Mouse (Mus musculus) thymus, postnatal 14 days (tissue): ENCODE measurements around the gene Mlycd.
A peak's percentile ranks its signal among the peaks of the same experiment; 100 is the strongest.

Experiments used
- DNase-seq: peaks from one replicate; pipeline ENCODE4 v3.0.0; 2021

The Mlycd gene

DNA sequence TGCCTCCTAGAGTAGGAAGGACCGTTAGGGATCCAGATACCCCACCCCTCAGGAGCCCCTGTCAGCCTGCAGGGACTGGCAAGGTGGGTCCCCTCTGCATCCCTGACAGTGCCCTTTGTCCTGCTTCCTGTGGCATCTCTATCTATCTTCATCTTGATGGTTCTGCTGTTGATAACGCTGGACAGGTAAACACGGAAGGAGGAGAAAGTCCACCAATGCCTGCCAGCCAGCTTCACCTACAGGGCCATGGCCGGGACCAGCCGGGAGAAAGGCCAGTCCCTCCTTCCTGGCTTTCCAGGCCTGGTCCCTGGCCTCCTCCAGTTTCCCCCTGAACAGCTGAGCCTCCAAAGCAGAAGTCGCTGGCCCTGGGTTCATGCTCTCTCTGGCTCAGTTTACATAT is 39.9 kb downstream of the Mlycd start:
- DNase-seq: no peak

GRCm38 (mm10) chr8:119435527-119435926 is 40.8 kb downstream of the Mlycd start:
- DNase-seq: no peak

GRCm38 (mm10) chr8:119436331-119436730 is 41.7 kb downstream of the Mlycd start:
- no peak for DNase-seq

DNA sequence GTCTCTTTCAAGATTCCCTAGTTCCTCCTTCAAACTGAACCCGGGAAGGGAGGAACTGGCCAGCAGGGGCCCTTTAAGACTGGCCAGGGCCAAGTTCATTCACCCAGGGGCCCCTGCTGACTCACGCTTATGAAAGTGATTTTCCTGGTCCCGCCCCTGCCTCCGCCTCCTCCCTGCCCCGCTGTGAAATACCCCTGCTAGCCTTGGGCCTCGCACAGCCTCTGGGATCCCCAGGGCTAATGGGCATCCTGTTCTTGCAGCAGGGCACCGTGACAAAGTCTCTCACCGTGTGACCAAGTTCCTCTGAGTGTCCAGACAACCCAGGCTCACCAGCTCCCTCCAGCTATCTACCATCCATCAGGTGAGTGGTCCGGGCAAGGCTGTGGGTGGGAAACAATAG is 42.3 kb downstream of the Mlycd start:
- DNase-seq: no peak

- DNase-seq: no peak
Measured at GRCm38 (mm10) chr8:119437506-119437905, 42.8 kb downstream of the Mlycd start.

- no peak for DNase-seq
Measured at GRCm38 (mm10) chr8:119438876-119439275, 44.2 kb downstream of the Mlycd start.

DNA sequence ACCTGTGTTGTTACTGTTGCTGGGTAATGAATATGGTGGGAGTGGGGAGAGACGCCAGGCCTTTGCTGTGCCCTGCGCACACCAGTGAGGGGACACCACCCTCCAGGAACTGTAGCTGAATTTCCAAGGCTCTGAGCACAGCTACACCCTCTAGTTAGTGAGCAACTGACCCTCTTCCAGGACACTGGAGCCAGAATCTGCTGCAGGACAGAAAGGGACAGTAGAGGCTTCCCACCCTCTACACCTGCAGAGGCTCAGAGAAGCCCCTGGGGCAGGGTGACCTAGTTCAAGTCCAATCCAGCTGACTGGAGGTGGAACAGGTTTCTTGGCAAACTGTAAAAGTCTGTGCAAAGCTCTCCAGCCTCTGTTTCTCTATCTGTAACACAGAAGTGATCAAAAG is 44.7 kb downstream of the Mlycd start:
- DNase-seq: no peak

GRCm38 (mm10) chr8:119439893-119440249 is 45.2 kb downstream of the Mlycd start:
- DNase-seq: no peak

DNA sequence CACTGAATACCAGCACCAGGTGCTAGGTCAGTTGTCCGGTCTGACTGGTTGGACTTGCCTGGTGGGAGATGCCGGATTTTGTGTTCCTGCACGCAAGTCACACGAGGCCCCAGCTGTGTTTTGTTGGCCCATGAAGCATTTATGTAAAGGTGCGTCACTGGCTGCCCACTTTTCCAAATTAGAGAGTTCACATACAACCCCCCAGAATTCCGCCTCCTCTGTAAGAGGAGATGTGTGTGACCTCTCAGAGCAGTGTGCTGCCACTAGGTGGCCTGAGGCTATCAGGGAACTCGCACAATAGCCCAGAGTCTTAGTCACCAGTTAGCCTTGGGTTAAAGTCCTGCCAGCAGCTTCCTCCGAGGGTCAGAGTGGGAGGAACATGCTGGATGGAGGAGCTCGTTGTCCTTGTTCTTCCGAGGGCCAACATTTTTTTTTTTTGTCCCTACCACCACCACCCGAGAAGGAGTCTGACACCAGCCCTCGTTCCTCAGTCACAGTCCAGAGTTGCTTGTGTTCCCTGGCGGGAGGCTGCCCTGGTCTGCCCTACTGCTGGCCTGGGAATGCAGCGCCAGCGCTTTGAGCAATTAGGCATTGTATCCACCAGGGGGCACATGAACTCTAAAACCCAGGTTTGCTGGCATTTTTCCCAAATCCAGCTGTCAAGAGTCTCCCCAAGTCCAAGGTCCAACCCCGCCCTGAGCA is 45.7 kb downstream of the Mlycd start:
- DNase-seq: peak; percentile 51

- DNase-seq: no peak
Measured at GRCm38 (mm10) chr8:119440952-119441270, 46.2 kb downstream of the Mlycd start.

- no peak for DNase-seq
Measured at GRCm38 (mm10) chr8:119442013-119442412, 47.3 kb downstream of the Mlycd start.

- DNase-seq: no peak
Measured at GRCm38 (mm10) chr8:119442970-119443369, 48.3 kb downstream of the Mlycd start.

DNA sequence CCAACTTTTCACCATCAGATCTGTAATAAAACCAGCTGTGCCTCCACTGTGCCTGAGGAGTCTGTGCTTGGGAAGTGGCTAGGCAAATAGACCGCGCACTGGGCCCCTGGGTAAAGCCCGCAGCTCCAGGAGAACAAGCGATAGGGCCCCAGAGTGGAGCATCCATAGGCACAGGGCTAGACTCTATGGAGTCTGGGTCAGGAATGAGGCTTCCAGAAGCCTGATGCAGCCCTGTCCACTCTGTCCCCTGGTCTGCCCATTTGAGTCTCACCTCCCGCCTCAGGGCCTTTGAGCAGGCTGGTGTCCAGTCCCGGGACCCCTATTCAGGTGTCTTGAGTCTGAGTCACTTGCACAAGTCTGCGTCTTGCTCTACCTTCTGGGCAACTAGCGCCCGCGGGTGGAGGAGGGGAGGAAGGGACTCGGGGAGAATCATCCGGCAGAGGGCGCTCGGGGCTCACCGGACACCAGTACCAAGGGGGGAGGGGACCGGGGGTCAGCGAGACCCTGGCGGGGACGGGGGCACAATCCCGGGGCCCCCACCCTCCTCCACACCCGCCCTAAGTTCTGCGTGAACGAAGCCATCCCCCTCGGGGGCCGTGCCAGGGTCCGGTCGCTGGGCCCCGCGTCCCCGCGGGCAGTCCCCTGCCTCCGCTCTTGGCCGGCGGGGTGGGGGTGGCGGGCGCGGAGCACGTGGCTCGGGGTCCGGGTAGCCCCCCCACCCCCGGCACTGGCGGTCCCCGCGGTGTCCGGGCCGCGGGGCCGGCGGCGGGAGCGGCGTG is 51.7 kb downstream of the Mlycd start, which contains the start of gene Necab2:
Necab2 (plus strand) TSS at position 509 of the 779 bp plus-strand sequence.
- peak; percentile 84 for DNase-seq

DNA sequence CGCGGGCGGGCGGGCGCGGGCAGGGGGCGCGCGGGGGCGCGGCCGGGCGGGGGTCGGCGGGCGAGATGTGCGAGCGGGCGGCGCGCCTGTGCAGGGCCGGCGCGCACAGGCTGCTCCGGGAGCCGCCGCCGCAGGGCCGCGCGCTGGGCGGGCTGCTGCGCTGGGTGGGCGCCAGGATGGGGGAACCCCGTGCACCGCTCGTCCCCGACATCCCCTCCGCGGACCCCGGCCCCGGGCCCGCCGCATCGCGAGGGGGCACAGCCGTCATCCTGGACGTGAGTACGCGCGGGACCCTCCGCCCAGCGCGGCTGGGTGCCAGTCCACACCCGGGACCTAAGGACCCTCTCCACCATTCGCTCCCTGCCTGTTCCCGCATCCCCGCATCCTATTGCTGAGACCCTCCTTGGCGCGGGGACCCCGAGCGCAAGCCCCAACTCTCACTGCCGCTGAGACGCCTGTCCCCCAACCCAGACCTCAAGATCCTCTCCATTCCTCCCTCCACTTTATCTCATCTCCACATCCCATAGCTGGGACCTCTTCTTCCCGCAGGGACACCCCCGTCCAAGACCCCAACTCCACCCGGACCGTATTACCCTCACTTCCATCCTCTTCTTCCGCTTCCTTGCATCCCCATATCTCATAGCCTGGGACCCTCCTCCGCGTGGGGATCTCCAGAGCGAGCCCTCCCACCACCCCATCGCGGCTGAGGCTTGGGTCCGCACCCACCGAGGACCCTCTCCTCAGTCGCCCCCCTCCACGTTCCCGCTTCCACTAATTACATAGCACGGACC is 52.5 kb downstream of the Mlycd start:
- DNase-seq: no peak

DNA sequence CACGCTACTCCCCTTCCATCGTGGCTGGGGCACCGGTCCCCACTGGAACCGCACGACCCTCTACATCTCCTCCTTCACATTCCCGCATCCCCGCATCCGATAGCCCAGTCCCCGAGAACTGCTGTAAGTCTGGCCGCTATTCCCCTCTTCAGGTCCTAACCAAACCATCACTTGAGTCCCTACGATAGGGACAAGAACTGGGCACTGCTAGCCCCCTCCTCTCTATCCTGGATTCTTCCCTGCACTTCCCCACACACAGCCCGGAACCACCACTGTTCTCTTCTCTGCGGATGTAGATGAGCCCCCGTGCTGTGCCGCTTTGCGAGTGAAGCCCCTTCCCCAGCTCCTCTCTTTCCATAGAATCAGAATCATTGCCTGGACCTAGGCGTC is 53.1 kb downstream of the Mlycd start:
- no peak for DNase-seq

DNA sequence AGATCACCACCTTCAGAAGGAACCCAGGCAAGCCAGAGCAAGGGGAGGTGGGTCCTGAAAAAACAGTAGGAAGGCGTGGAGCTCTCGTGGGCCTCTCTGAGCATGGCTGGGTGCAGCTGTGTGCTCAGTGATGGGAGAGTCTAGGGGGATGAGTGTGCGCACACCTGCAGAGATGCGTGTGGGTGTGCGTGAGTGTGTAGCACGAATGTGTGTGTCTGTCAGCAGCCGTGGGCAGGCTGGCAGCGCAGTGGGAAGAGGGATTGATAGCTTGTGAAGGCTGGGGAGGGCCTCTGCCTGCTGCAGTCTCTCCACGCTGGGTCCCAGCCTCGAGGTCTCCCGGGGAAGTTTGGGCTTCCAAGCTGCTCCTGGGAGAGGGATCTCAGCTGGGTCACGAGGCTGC is 54.9 kb downstream of the Mlycd start:
- no peak for DNase-seq

- no peak for DNase-seq
Measured at GRCm38 (mm10) chr8:119451131-119451530, 56.5 kb downstream of the Mlycd start.

- no peak for DNase-seq
Measured at GRCm38 (mm10) chr8:119452919-119453318, 58.2 kb downstream of the Mlycd start.

- no peak for DNase-seq
Measured at GRCm38 (mm10) chr8:119456045-119456444, 61.4 kb downstream of the Mlycd start.

DNA sequence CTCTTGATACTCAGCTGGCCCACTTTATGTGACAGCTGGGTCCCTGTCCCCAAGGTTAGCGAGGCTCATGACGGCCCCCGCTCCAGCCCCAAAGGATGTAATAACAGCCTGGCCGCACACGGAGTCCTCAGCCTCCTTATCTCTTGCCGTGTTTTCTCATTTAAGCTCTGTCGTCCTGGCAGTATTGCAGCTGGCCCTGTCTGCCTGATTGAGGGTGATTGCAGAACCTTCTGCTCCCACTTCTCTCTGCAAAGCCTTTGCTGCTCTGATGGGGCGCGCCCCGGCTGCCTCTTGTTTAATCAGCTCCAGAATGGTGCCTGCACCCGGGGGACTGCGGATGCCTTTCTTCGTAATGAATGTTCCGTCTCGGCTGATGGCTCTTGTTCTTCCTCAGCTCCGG is 65.0 kb downstream of the Mlycd start:
- DNase-seq: no peak
